Mouse (Mus musculus) cerebellum, postnatal 36 days (tissue): ENCODE data around the gene Atp1a3.

Experiments used
- DNase-seq, 2 experiments: peaks; one replicate each; pipeline ENCODE4 v3.0.0; 2021 to 2022; ENCODE audit warnings: mixed read lengths in 2 of 2

The Atp1a3 gene

GRCm38 (mm10) chr7:25003820-25004388 lies 1.9 kb downstream of the Atp1a3 start:
- DNase-seq: peak in 1 of 2 experiments; percentile 48

DNA sequence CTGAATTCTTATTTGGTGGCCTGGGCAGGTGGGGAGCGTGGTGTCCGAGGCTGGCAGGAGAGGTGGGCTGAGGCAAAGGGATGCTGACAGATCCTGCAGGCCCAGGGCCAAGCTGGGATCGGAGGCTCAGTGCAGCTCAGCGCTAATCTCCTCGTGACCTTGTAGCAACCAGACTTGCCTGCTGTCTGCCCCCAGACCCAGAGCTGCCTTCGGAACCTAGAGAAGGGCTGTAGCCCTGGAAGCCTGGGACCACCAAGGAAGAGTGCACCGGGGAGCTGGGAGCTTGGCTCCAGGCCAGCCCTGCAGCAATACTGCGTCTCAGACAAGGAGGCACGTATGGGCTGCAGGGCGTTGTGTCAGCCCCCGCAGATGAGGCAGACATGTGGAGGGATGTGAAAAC lies 2.5 kb downstream of the Atp1a3 start:
- DNase-seq: peak; percentile 42 to 60

DNA sequence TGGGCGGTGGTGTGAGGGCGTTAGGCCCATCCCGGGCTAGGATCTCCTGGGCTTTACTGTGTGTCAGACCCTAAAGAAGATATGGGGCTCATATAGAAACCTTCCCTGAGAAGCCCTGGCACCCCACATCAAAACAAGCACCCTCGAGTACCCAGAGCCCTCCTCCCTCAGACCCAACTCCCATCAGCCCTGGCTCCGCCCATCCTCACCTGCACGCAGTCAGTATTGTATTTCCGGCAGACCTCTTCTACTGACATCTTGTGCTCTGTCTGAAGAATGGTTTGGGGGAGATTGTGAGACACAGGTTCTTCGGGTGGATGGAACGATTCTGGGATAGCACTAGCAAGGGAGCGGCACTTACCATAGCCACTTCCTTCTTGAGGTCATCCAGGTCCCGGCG lies 5.0 kb downstream of the Atp1a3 start:
- no peak for DNase-seq

DNA sequence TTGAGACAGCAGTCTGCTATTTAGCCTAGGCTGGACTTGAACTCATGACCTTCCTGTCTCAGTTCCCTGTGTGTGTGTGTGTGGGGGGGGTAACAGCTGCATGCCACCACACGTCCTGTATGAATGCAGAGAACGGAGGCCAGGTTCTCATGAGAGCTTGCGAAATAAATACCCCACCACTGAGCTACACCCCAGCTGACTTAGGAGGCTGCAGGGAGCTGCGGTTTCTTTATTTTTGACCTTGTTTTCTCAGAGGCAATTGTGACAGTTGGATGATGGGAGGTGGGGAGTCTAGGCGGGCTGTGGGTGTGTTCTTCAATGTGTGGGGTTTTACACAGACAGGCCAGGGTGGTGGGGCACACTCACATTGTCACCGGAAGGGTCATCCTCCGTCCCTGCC lies 5.5 kb downstream of the Atp1a3 start:
- no peak for DNase-seq

DNA sequence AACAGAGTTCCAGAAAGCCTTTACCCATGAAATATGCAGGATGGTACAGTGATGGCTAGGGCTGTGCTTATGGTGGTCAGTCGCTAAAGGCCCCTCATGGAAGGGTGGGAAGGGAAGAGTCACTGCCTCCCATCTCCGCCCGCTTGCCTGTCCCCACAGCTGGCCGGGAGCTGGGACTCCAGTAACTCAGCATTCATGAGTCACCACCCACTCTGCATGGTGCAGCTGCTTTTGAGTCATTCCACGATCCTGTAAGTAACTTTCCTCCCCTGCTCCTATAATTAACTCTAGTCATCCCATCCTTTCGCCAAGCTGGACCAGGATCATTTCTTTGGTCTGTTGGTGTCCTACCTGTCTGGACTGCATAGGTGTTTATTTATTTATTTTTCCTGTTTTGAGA lies 12.7 kb downstream of the Atp1a3 start:
- no peak for DNase-seq

DNA sequence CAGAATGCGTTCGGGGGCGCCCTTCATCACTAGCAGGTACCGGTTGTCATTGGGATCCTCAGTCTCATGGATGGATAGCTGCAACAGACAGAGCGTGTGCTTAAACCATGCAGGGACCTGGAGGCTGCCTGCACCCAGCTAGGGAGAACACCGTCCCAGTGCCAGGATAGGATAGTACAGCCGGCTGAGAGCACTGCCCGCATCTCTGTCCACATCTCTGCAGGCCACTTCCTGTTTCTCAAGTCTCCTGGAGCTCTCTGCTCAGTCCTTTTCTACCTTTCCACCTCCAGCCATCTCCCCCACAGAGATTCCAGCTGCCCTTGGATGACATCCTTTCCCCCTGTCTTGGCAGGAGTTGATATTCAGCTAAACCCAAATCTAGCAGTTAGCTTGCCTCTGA lies 15.3 kb downstream of the Atp1a3 start:
- no peak for DNase-seq

GRCm38 (mm10) chr7:24987941-24988340 lies 17.8 kb downstream of the Atp1a3 start:
- no peak for DNase-seq

DNA sequence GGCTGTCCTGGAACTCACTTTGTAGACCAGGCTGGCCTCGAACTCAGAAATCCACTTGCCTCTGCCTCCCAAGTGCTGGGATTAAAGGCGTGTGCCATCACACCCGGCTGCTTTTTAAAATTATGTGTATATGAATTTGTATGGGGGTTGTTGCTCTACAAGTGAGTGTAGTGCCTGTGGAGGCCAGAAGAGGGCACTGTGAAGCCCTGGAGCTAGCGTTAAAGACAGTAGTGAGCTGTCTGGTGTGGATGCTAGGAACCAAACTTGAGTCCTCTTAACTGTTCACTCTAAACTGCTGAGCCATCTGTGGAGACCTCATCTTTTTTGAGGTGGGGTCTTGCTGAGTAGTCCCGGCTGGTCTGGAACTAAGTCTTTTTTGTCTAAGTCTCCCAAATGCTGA lies 20.0 kb downstream of the Atp1a3 start:
- no peak for DNase-seq

GRCm38 (mm10) chr7:24984307-24984706 lies 21.5 kb downstream of the Atp1a3 start:
- DNase-seq: peak in 1 of 2 experiments; percentile 10

DNA sequence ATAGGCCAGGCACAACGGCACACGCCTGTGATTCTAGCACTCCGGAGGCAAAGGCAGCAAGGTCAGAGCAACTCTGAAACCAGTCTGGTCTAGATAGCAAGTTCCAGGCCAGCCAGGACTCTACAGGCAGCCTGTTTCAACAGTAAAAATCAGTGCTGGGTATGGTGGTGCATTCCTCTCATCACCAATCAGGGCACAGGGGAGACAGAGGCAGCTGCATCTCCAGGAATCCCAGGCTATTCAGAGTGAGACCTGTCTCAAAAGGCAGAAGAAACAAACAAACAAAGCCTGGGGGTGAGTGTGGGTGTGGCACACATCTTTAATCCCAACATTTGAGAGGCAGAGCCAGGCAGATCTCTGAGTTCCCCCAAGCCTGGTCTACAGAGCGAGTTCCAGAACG lies 22.4 kb downstream of the Atp1a3 start:
- DNase-seq: no peak

- peak in 1 of 2 experiments; percentile 36 for DNase-seq
Measured at GRCm38 (mm10) chr7:24980439-24980838, 25.3 kb downstream of the Atp1a3 start.

DNA sequence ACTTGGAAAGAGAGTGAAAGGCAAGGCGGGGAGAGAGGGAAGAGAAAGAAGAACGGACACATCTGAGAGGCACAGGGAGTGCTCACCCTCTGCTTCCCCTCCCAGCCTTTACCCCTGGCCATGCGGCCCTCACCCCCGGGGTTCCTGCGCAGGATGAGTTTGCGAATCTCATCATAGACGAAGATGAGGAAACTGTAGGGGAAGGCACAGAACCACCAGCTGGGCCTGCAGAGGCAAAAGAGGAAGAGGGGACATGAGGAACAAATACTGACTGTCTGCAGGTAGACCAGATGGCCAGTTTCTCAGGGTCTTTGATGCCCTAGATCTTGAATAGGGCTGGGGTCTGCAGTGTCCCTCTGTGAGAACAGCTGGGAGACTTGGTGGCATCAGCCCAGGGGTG lies 27.0 kb downstream of the Atp1a3 start:
- DNase-seq: peak in 1 of 2 experiments; percentile 1

- DNase-seq: peak in 1 of 2 experiments; percentile 53
Measured at GRCm38 (mm10) chr7:24974893-24975595, 30.7 kb downstream of the Atp1a3 start.

DNA sequence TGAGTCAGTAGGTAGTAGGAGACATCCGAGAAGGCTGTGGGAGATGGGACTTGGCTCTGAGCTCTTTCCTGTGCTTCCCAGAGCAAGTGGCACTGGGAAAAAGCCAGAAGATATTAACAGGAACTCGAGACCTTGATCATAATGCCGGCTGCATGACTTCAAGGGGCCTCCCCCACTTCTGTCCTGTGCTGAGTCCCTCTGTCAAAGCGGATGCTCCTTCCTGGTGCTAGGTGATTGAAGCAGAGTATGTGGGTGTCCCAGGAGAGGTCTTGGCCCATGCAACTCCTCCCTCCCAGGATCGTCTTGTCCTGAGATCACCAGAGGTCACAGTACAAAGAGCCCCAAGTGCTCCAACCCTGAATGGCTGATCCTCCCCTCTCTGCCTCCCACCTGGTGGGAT lies 31.9 kb downstream of the Atp1a3 start:
- no peak for DNase-seq

- no peak for DNase-seq
Measured at GRCm38 (mm10) chr7:24973208-24973607, 32.5 kb downstream of the Atp1a3 start.

GRCm38 (mm10) chr7:24971972-24972893 lies 33.5 kb downstream of the Atp1a3 start, which contains the start of gene Rabac1:
Gene Rabac1 (minus strand): TSS chr7:24972754.
- DNase-seq: peak; percentile 89 to 90

- peak; percentile 58 to 67 for DNase-seq
Measured at GRCm38 (mm10) chr7:24971261-24971971, 34.3 kb downstream of the Atp1a3 start.

GRCm38 (mm10) chr7:24970341-24970740 lies 35.4 kb downstream of the Atp1a3 start:
- DNase-seq: no peak

- DNase-seq: peak; percentile 88 to 91
Measured at GRCm38 (mm10) chr7:24969805-24970204, 36.0 kb downstream of the Atp1a3 start.

- peak; percentile 41 to 43 for DNase-seq
Measured at GRCm38 (mm10) chr7:24968463-24968862, 37.3 kb downstream of the Atp1a3 start.

- no peak for DNase-seq
Measured at GRCm38 (mm10) chr7:24967966-24968365, 37.8 kb downstream of the Atp1a3 start.

DNA sequence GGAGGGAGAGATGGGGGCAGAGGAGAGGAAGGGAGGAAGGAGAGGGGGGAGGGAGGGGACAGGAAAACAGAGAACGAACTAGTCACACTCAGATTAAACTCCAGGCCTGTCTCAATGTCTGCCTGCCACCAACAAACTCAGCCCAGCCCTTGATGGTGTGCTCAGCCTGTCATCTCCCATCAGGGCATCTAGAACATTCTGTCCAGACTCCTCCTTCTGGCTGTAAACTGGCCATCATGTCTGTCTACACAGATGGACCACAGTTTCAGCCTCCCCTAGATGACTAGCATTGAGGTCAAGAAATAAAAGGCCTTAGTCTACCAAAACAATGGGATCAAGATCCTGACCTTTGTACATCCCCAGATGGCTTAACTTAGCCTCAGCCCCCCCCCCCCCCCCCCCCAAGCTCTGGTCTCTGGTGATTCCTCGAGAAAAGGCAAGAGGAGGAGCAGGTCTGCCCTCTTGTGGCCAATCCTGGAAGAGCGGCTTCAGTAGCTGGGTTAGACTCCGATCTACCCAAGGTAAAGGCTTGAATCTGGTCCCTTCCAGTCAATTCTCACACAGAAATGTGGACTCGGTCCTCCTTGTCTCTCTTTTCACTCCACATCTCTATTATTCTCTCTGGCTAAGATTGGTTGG lies 40.7 kb downstream of the Atp1a3 start:
- peak; percentile 92 to 95 for DNase-seq
